22 mouse cellular contexts compared by ENCODE assay signal in genomic region chr16:16500926-16501325, GRCm38 (mm10).
A peak's percentile ranks its signal among the peaks of the same experiment; 100 is the strongest.
DNase-seq lines count a peak whose midpoint lies in the region; ATAC-seq and TF ChIP-seq lines count a peak whose summit lies in the region.
"Had no signal": no experiment of that assay in that cellular context is flagged by ENCODE, and none has a peak within 500 bp of the region (broad histone marks: within the 10 kb centered on the region; RNA-seq: fewer than 3 reads in every experiment).

No protein-coding gene starts in this region.

- no peaks in the 10 kb centered on the region for H3K4me1 ChIP-seq in intestine, embryonic 14.5 days (replicated peaks; ENCODE audit: control insufficient read depth, insufficient read depth, low read length)
- 0 out of 2 replicates have a peak, but pooled peaks cover 2% of the 10 kb centered on the region for H3K4me1 ChIP-seq in intestine, embryonic 15.5 days (replicated peaks)
- H3K4me1 ChIP-seq in intestine, postnatal 0 days (replicated peaks; ENCODE audit: control insufficient read depth, insufficient read depth, low read length): no peaks in the 10 kb centered on the region; the same call in 1 of the 2 replicates
- H3K4me1 ChIP-seq: embryonic facial prominence, embryonic 13.5 days; embryonic facial prominence, embryonic 15.5 days; forebrain, embryonic 12.5 days had no signal

- H3K27me3 ChIP-seq in intestine, embryonic 14.5 days (replicated peaks; ENCODE audit: control insufficient read depth, insufficient read depth, low read length): no peaks in the 10 kb centered on the region
- H3K27me3 ChIP-seq in intestine, embryonic 15.5 days (replicated peaks): no peaks in the 10 kb centered on the region
- no peaks in the 10 kb centered on the region for H3K27me3 ChIP-seq in intestine, postnatal 0 days (replicated peaks; ENCODE audit: control insufficient read depth, insufficient read depth, low read length)
- H3K27me3 ChIP-seq: embryonic facial prominence, embryonic 13.5 days; embryonic facial prominence, embryonic 15.5 days; forebrain, embryonic 12.5 days had no signal

- H3K36me3 ChIP-seq in intestine, embryonic 14.5 days (ENCODE audit: control insufficient read depth, insufficient read depth, low read length): peaks cover 6% of the 10 kb centered on the region; the same call in 1 of the 2 replicates
- H3K36me3 ChIP-seq in intestine, embryonic 15.5 days: no peaks in the 10 kb centered on the region
- 0 out of 2 replicates have a peak, but pooled peaks cover 4% of the 10 kb centered on the region for H3K36me3 ChIP-seq in intestine, postnatal 0 days (ENCODE audit: control insufficient read depth, insufficient read depth)
- H3K36me3 ChIP-seq: embryonic facial prominence, embryonic 13.5 days; embryonic facial prominence, embryonic 15.5 days had no signal

- H3K9ac ChIP-seq in intestine, embryonic 14.5 days (ENCODE audit: low read length): no peak overlapping the region
- no peak overlapping the region for H3K9ac ChIP-seq in intestine, embryonic 15.5 days
- H3K9ac ChIP-seq in intestine, postnatal 0 days (ENCODE audit: low read depth, low read length): no peak overlapping the region
- H3K9ac ChIP-seq: embryonic facial prominence, embryonic 13.5 days; embryonic facial prominence, embryonic 15.5 days; forebrain, embryonic 12.5 days had no signal

- TF ChIP-seq CTCF in intestine, postnatal 0 days (IDR thresholded peaks at IDR 0.05; ENCODE audit: low read depth): no peak

- no peaks in the 10 kb centered on the region for H3K9me3 ChIP-seq in intestine, embryonic 14.5 days (ENCODE audit: control insufficient read depth, low read length)
- no peaks in the 10 kb centered on the region for H3K9me3 ChIP-seq in intestine, embryonic 15.5 days
- H3K9me3 ChIP-seq in intestine, postnatal 0 days (ENCODE audit: control insufficient read depth): no peaks in the 10 kb centered on the region
- H3K9me3 ChIP-seq: embryonic facial prominence, embryonic 13.5 days; embryonic facial prominence, embryonic 15.5 days; forebrain, embryonic 10.5 days; forebrain, embryonic 12.5 days had no signal

- DNase-seq in intestine, embryonic 14.5 days (ENCODE audit: low spot score): no peak
- DNase-seq in adrenal gland, postnatal 4 days (ENCODE audit: low spot score in 2 of 2): no peak
- no peak for DNase-seq in retina, embryonic 14.5 days (ENCODE audit: low spot score)
- DNase-seq in heart, postnatal 36 days: no peak
- DNase-seq: adrenal gland, adult 8-10 months; adrenal gland, postnatal 14 days; adrenal gland, postnatal 36 days; cerebellum, adult 11 months; cerebellum, adult 8-10 months; cerebellum, adult 9-11 months; cerebellum, postnatal 14 days; cerebellum, postnatal 36 days; embryo, embryonic 11 days had no signal

- intact Hi-C loops in heart, postnatal 36 days (cut with DNase I): no loop called here

- 72% methylated on average over 2 of the region's 2 CpGs for WGBS in intestine, embryonic 14.5 days
- whole genome bisulfite sequencing in intestine, embryonic 15.5 days: 61% methylated on average over 2 of the region's 2 CpGs
- WGBS in intestine, postnatal 0 days: 42% methylated on average over 2 of the region's 2 CpGs

- H3K4me3 ChIP-seq in intestine, embryonic 14.5 days (ENCODE audit: low read depth, low read length): no peak overlapping the region
- no peak overlapping the region for H3K4me3 ChIP-seq in intestine, embryonic 15.5 days (replicated peaks)
- H3K4me3 ChIP-seq in intestine, postnatal 0 days (ENCODE audit: low read depth, low read length): no peak overlapping the region
- H3K4me3 ChIP-seq: embryonic facial prominence, embryonic 13.5 days; embryonic facial prominence, embryonic 15.5 days; erythroblast, embryonic 14.5 days; forebrain, embryonic 10.5 days; forebrain, embryonic 12.5 days had no signal

- peak; percentile 90 for ATAC-seq in intestine, embryonic 14.5 days (replicated peaks; ENCODE audit: low FRiP score, low TSS enrichment, low read depth)
- peak; percentile 94 for ATAC-seq in intestine, embryonic 15.5 days
- ATAC-seq in intestine, postnatal 0 days: peak; percentile 78
- ATAC-seq: forebrain, embryonic 14.5 days; forebrain, embryonic 16.5 days had no signal

- H3K4me2 ChIP-seq in intestine, embryonic 14.5 days (ENCODE audit: low read length): no peak overlapping the region
- H3K4me2 ChIP-seq in intestine, embryonic 15.5 days (replicated peaks): no peak overlapping the region
- H3K4me2 ChIP-seq in intestine, postnatal 0 days (replicated peaks; ENCODE audit: low read depth): no peak overlapping the region
- H3K4me2 ChIP-seq: embryonic facial prominence, embryonic 13.5 days; embryonic facial prominence, embryonic 15.5 days; forebrain, embryonic 12.5 days had no signal

- no peak overlapping the region for H3K27ac ChIP-seq in intestine, embryonic 14.5 days (ENCODE audit: low read depth)
- no peak overlapping the region for H3K27ac ChIP-seq in intestine, embryonic 15.5 days
- H3K27ac ChIP-seq in intestine, postnatal 0 days (ENCODE audit: low read depth, low read length): no peak overlapping the region
- H3K27ac ChIP-seq: embryonic facial prominence, embryonic 13.5 days; embryonic facial prominence, embryonic 15.5 days; forebrain, embryonic 10.5 days; forebrain, embryonic 12.5 days had no signal
